Mouse (Mus musculus): ENCODE measurements around the gene Gm3409.
"Not testable (repeated sequence)": the region's sequence is repeated elsewhere in the genome, so short reads cannot be mapped to it uniquely, and the experiment has no call there.

The Gm3409 gene

GRCm38 (mm10) chr5:146537347-146537746 lies at the start of gene Gm3409:
TSS of gene Gm3409 (plus strand) at chr5:146537647.
- not testable (repeated sequence) for DNase-seq (ENCODE audit: low read depth, low spot score)

- DNase-seq (ENCODE audit: low read depth, low spot score), result not testable (repeated sequence)
These were observed 48.5 kb upstream of the Gm3409 start for GRCm38 (mm10) chr5:146488959-146489358.

- DNase-seq (ENCODE audit: low read depth, low spot score), result not testable (repeated sequence)
These were observed 46.4 kb upstream of the Gm3409 start, which contains the start of gene Gm6370 for GRCm38 (mm10) chr5:146491063-146491462. TSS of gene Gm6370 (plus strand) at chr5:146491363.

DNA sequence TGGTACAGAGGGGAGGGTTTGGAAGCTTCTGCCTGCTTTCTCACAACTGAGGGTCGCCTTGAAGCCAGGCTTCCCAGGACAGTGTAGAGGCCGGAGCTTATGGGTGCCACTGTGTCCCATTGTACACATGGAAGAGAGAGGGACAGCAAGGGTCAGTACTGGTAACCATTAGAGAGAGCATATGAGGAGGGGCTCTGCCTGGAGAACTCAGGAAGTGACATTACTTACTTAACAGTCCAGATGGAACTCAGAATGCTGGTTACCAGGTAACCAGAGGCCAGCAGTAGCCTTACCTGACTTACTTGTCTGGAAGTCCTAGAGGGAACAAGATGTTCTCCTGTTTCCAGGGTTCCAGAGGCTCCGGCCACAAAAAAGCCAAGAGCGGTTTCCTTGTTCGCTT lies 35.3 kb upstream of the Gm3409 start, which contains the start of gene 4930449I24Rik:
Gene 4930449I24Rik (plus strand): TSS at position 301 of the 400 bp plus-strand sequence.
- DNase-seq (ENCODE audit: low read depth, low spot score), result not testable (repeated sequence)

GRCm38 (mm10) chr5:146513823-146514222 lies 23.6 kb upstream of the Gm3409 start, which contains the start of gene Gm3402:
TSS of gene Gm3402 (plus strand) at chr5:146514123.
- DNase-seq (ENCODE audit: low read depth, low spot score), result not testable (repeated sequence)

- DNase-seq (ENCODE audit: low read depth, low spot score), result not testable (repeated sequence)
These were observed 11.9 kb upstream of the Gm3409 start, which contains the start of gene Gm3404 for GRCm38 (mm10) chr5:146525501-146525900. TSS of gene Gm3404 (plus strand) at chr5:146525801.

DNA sequence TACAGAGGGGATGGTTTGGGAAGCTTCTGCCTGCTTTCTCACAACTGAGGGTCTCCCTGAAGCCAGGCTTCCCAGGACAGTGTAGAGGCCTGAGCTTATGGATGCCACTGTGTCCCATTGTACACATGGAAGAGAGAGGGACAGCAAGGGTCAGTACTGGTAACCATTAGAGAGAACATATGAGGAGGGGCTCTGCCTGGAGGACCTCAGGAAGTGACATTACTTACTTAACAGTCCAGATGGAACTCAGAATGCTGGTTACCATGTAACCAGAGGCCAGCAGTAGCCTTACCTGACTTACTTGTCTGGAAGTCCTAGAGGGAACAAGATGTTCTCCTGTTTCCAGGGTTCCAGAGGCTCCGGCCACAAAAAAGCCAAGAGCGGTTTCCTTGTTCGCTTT lies 18.4 kb downstream of the Gm3409 start, which contains the start of gene Gm3415:
Gene Gm3415 (plus strand): TSS at position 301 of the 400 bp plus-strand sequence.
- DNase-seq (ENCODE audit: low read depth, low spot score), result not testable (repeated sequence)

DNA sequence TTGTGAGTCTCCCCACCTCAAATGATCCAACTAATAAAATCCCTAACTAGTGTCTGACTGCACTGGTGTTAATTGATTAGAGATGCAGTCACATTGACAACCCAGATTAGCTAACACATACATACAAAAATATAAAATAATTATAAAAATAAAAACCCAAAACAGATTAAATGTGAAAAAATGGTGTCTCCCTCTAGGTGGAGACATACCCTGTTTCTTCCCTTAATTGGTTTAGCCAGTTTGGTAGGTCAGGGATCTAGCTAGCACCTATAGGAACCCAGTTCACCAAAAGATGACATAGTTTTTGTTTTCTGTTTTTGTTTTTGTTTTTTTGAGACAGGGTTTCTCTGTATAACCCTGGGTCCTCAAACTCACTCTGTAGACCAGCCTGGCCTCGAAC lies 26.8 kb downstream of the Gm3409 start:
- no peak for DNase-seq (ENCODE audit: low read depth, low spot score)

- DNase-seq (ENCODE audit: low read depth, low spot score), result no peak
These were observed 29.6 kb downstream of the Gm3409 start for GRCm38 (mm10) chr5:146567054-146567453.

GRCm38 (mm10) chr5:146570179-146570578 lies 32.7 kb downstream of the Gm3409 start:
- DNase-seq (ENCODE audit: low read depth, low spot score), result not testable (repeated sequence)

- DNase-seq (ENCODE audit: low read depth, low spot score), result peak; percentile 76
These were observed 34.6 kb downstream of the Gm3409 start for GRCm38 (mm10) chr5:146571830-146572734.

- not testable (repeated sequence) for DNase-seq (ENCODE audit: low read depth, low spot score)
These were observed 35.2 kb downstream of the Gm3409 start for GRCm38 (mm10) chr5:146572735-146573042.

- DNase-seq (ENCODE audit: low read depth, low spot score), result no peak
These were observed 39.2 kb downstream of the Gm3409 start for GRCm38 (mm10) chr5:146576668-146577067.

- DNase-seq (ENCODE audit: low read depth, low spot score), result no peak
These were observed 46.7 kb downstream of the Gm3409 start for GRCm38 (mm10) chr5:146584156-146584477.

- DNase-seq (ENCODE audit: low read depth, low spot score), result no peak
These were observed 47.2 kb downstream of the Gm3409 start, which contains the start of gene Gpr12 for GRCm38 (mm10) chr5:146584478-146585306. TSS of gene Gpr12 (minus strand) at chr5:146585239.

DNA sequence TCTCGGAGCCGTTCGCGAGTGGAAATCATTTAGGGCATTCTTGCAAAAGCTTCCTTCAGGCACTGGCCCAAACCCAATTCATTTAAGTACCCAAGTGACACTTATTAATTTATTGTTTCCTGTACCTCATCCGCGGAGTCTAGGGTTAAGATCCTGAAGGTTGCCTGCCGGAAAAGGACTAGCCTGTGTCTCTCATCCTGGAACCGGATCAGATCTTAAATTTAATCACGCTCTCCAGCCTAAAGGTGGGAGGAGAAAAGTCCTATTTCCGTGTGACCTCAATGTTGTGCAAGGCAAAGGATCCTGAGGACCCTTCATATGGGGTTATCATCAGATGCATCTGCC lies 47.8 kb downstream of the Gm3409 start:
- DNase-seq (ENCODE audit: low read depth, low spot score), result no peak

DNA sequence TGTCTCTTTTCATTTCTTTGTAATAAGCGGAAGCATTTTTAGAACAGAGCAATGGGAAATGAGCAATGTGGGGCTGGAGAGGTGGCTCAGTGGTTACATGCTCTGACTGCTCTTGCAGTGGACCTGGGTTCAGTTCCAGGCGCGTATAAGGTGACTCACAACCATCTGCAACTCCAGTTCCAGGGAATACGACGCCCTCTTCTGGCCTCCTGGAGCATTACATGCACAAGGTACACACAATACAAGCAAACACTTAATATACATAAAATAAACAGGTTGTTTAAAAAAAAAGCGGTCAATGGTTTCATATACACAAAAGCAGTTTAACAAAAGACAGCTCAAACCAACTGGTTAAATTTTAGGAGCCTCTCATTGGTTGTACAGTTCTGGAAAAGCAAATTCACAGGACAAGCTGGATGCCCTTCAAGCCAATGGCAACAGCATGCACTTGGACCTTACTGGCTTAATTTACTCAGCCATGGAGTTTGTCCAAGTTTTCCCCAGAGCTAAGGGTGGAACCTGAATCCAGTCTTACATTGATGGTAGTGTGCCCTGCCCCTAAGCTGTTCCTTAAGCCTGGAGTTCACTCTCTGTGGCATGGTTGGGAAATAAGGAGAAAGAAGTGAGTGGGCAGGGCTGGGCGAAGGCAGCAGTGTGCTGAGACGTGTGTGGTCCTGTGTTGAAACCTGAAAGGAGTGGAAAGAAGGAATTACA lies 49.1 kb downstream of the Gm3409 start:
- no peak for DNase-seq (ENCODE audit: low read depth, low spot score)

Data from brain, embryonic 18.5 days (tissue).